8 mouse cellular contexts compared by ENCODE assay signal in the genomic region with DNA sequence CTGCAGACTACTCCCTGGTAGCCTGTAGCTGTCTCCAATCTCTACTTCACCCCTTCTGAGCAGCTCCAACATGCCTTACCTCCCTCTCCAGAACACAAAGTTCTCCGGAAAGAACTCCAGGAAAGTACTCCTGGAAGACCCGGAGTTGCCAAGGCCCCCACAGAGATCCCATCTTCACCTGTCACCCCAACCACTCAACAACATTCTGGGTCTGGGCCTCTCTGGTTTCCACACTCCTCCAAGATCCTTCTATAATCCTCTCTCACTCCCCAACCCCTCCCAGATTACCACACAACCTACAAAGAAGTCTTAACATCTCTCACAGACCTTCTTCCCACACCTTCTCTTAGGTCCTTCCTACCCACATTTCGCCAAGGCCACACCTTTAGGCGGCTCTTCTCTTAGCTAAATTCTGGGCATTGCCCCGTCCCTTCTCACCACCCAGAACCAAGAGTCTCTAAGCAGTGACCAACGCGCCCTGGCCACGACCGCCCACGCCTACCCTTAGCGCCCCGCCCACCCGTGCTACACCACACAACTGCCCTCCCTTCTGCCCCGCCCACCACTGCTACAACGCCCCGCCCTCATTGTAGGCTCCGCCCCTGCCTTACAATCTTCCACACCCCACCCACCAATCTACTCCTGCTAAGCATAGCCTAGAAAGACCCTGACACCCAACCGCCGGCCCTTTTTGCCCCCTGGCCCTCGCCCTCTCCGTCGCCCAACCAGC. TPM values are rescaled to one million over a fixed set of nuclear protein-coding genes. Genes with fewer than 3 reads are reported as not detected.
DNase-seq lines count a peak whose midpoint lies in the region; ATAC-seq and TF ChIP-seq lines count a peak whose summit lies in the region.

No protein-coding gene starts in this region.

- intact Hi-C loops in left cerebral cortex, adult 2 months (cut with DNase I), result loop anchor here (2.0 kb wide), 2 partner anchors 37 to 117 kb away; a partner anchor contains a TSS

- peaks cover 3% of the 10 kb centered on the region; the same call in 1 of the 2 replicates for H3K4me1 ChIP-seq in hindbrain, embryonic 11.5 days (replicated peaks; ENCODE audit: control insufficient read depth, insufficient read depth, low read length)

- TF ChIP-seq CTCF in left cerebral cortex, adult 2 months (IDR thresholded peaks at IDR 0.05), result no peak

- peak; percentile 93 for DNase-seq in R1 (ENCODE audit: low read depth, low spot score)
- peak; percentile 84 to 87 for DNase-seq in cerebellum, postnatal 10 days
- DNase-seq in frontal cortex, postnatal 14 days (ENCODE audit: low spot score in 2 of 2), result peak; percentile 64 to 66
- peak; percentile 89 for DNase-seq in hindbrain, embryonic 11.5 days (ENCODE audit: low spot score)
- peak; percentile 61 to 68 for DNase-seq in left cerebral cortex, adult 2 months (ENCODE audit: extremely low spot score in 1 of 2, low spot score in 2 of 2)
- DNase-seq in retina, postnatal 7 days (ENCODE audit: low read depth, low spot score), result peak; percentile 72
- DNase-seq in urinary bladder, postnatal 10 days (ENCODE audit: low spot score), result peak; percentile 55

- WGBS in hindbrain, embryonic 11.5 days, result 8% methylated on average over 22 of the region's 22 CpGs

- H3K4me3 ChIP-seq in hindbrain, embryonic 11.5 days (ENCODE audit: low read depth, low read length), result peak overlapping the region; percentile 70
- H3K4me3 ChIP-seq in left cerebral cortex, adult 2 months, result peak overlapping the region; percentile 71

- H3K36me3 ChIP-seq in hindbrain, embryonic 11.5 days (ENCODE audit: control insufficient read depth, insufficient read depth, low read length), result peaks cover 7% of the 10 kb centered on the region

- H3K27ac ChIP-seq in hindbrain, embryonic 11.5 days (ENCODE audit: low read depth, low read length), result peak overlapping the region; percentile 91
- peak overlapping the region; percentile 92 for H3K27ac ChIP-seq in left cerebral cortex, adult 2 months

- H3K9me3 ChIP-seq in hindbrain, embryonic 11.5 days (ENCODE audit: control insufficient read depth, low read length), result no peaks in the 10 kb centered on the region

- H3K27me3 ChIP-seq in hindbrain, embryonic 11.5 days (ENCODE audit: control insufficient read depth, insufficient read depth, low read length), result no peaks in the 10 kb centered on the region

- peak overlapping the region; percentile 79 for H3K9ac ChIP-seq in hindbrain, embryonic 11.5 days (ENCODE audit: low read depth, low read length)

- ATAC-seq in hindbrain, embryonic 11.5 days (ENCODE audit: low FRiP score), result peak; percentile 31
- ATAC-seq in megakaryocyte, adult 5-6 weeks (ENCODE audit: poor library complexity, severe bottlenecking), result peak; percentile 36

- H3K4me2 ChIP-seq in hindbrain, embryonic 11.5 days (replicated peaks; ENCODE audit: low read depth, low read length), result peak overlapping the region; percentile 66

RNA-seq across cellular contexts. Expression of a gene that starts 0.6 kb away (rescaled TPM):
- polyA plus RNA-seq in hindbrain, embryonic 11.5 days (2014; fragmentation: Nextera tagmentation; extraction: Ambion mirVana), result 50.6 and 51.1 TPM in 2 replicates
- 10 to 100 TPM; 91.2 to 98.3 TPM for total RNA-seq in left cerebral cortex, adult 2 months (2021)
- total RNA-seq in megakaryocyte, adult 5-6 weeks (2015), result 12.9 and 13.2 TPM in 2 replicates
- 17.0 and 30.7 TPM in 2 replicates for total RNA-seq in megakaryocyte, adult 5-6 weeks (2017)

RNA-seq across cellular contexts. Expression of a gene that starts 5.2 kb away (rescaled TPM):
- 100 and 113 TPM in 2 replicates for polyA plus RNA-seq in hindbrain, embryonic 11.5 days (2014; fragmentation: Nextera tagmentation; extraction: Ambion mirVana)
- total RNA-seq in left cerebral cortex, adult 2 months (2021), result 100 to 1,000 TPM; 102 to 109 TPM
- total RNA-seq in megakaryocyte, adult 5-6 weeks (2015), result 14.9 and 17.9 TPM in 2 replicates
- 43.4 and 52.8 TPM in 2 replicates for total RNA-seq in megakaryocyte, adult 5-6 weeks (2017)

RNA-seq across cellular contexts. Expression of a gene that starts 34.0 kb away (rescaled TPM):
- 16.1 and 18.9 TPM in 2 replicates for polyA plus RNA-seq in hindbrain, embryonic 11.5 days (2014; fragmentation: Nextera tagmentation; extraction: Ambion mirVana)
- total RNA-seq in left cerebral cortex, adult 2 months (2021), result 1 to 10 TPM; 1.6 to 2.0 TPM
- 8.1 and 9.6 TPM in 2 replicates for total RNA-seq in megakaryocyte, adult 5-6 weeks (2015)
- 18.3 and 22.2 TPM in 2 replicates for total RNA-seq in megakaryocyte, adult 5-6 weeks (2017)

RNA-seq across cellular contexts. Expression of a gene that starts 35.3 kb away (rescaled TPM):
- 0.07 and 0.09 TPM in 2 replicates for polyA plus RNA-seq in hindbrain, embryonic 11.5 days (2014; fragmentation: Nextera tagmentation; extraction: Ambion mirVana)
- total RNA-seq in left cerebral cortex, adult 2 months (2021), result 1 to 10 TPM; 5.0 to 7.4 TPM
- 0.09 TPM in 2 replicates for total RNA-seq in megakaryocyte, adult 5-6 weeks (2015)
- 0.18 TPM in 1 of 2 replicates, not detected in the other for total RNA-seq in megakaryocyte, adult 5-6 weeks (2017)

RNA-seq across cellular contexts. Expression of a gene that starts 37.8 kb away (rescaled TPM):
- 112 and 114 TPM in 2 replicates for polyA plus RNA-seq in hindbrain, embryonic 11.5 days (2014; fragmentation: Nextera tagmentation; extraction: Ambion mirVana)
- 10 to 100 TPM; 38.9 to 43.2 TPM for total RNA-seq in left cerebral cortex, adult 2 months (2021)
- total RNA-seq in megakaryocyte, adult 5-6 weeks (2015), result 21.7 and 22.3 TPM in 2 replicates
- total RNA-seq in megakaryocyte, adult 5-6 weeks (2017), result 28.4 and 35.0 TPM in 2 replicates

Comparison
In these comparisons a context has a peak if more than half of its experiments do, and no peak if none do; other contexts are left out.
1. Peak in every context shown above with its lines: DNase-seq, ATAC-seq, H3K4me3 ChIP-seq and H3K27ac ChIP-seq.